Mouse (Mus musculus): Measurements from ENCODE around the gene Stambpl1. TPM values are rescaled to one million over a fixed set of nuclear protein-coding genes. Genes with fewer than 3 reads are reported as not detected.

Stambpl1 gene
- polyA plus RNA-seq, 1 experiment from 2014 or later: 7.5 TPM

DNA sequence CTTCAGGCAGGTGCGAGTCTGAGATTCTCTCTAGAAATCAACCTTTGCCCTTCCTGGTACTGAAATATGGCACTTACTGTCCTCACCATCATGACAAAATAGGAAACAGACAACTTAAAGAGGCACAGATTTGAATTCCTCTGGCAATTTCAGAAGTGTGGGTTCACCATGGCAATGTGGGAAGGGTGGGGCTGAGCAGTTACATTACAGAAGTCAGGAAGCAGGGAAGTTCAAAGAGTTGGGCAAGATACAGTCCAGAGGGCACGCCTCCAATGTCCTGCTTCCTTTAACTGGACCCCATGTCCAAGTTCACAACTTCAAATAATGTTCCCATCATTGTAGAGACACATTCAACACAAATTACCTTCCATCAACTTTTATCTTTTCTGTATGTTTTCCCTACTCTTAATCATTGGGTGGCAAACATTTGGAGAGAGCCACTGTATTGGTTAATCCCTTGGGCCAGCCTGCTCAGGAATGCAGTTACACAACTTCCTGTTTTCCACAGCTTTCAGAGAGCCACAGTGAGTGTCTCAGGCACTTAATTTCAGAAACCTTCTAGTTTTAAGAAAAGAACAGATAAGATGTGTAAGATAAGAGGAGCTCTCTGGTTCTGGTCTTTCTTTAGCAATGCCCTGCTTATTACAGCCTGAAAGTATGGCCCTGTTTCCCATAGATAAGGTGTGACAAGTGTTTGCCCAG is 70.4 kb downstream of the Stambpl1 start:
- DNase-seq (ENCODE audit: low spot score): peak; percentile 60
- no peaks in the 10 kb centered on the region for H3K27me3 ChIP-seq (replicated peaks; ENCODE audit: insufficient read depth, low read length)
- H3K36me3 ChIP-seq (ENCODE audit: insufficient read depth, low read length): no peaks in the 10 kb centered on the region
- H3K4me1 ChIP-seq (ENCODE audit: insufficient read depth, low read depth, low read length): peaks cover 7% of the 10 kb centered on the region; the same call in 1 of the 2 replicates
- H3K4me3 ChIP-seq (ENCODE audit: low read depth, low read length): no peak overlapping the region
- no peak overlapping the region for H3K9ac ChIP-seq (replicated peaks; ENCODE audit: low read depth)
- WGBS: 49% methylated on average over 2 of the region's 2 CpGs
- peak overlapping the region; percentile 33 for H3K27ac ChIP-seq (ENCODE audit: low read length)
- TF ChIP-seq EP300 (IDR thresholded peaks at IDR 0.05): no peak; the same call in 1 of the 2 replicates
- ATAC-seq: peak; percentile 83
- H3K9me3 ChIP-seq (ENCODE audit: low read length): no peaks in the 10 kb centered on the region
- no peak overlapping the region for H3K4me2 ChIP-seq (replicated peaks; ENCODE audit: low read depth, low read length)

DNA sequence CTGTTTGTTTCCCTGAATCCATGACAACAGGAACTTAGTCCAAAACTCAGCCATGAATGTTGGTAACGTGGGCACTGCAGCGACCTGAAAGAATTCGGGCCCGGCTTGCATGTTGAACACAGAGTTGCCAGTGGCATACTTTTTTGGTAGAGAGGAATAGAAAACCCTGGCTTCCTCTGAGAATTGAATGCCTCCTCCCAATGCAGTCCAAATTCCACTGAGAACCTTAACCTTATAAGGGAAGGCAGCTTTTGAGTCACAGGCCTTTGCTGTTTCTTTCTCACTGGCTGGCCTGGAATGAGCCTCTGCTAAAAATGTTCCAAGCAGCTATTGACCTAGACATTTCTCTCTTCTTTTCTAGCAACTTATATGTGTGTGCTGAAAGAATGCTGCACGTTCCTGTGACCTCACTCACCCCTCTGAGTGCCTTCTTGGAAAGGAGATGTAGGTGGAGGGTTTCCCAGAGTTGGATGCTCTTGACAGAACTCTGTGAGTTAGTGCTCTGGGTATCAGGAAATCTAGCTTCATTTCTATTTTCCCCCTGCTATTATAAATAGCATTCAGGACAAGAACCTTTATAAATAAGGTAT is 73.7 kb downstream of the Stambpl1 start:
- Histone ChIP-seq H3K27ac (ENCODE audit: low read length) (no peak overlapping the region), H3K36me3 (ENCODE audit: insufficient read depth, low read length) (no peaks in the 10 kb centered on the region), H3K4me2 (replicated peaks; ENCODE audit: low read depth, low read length) (no peak overlapping the region), H3K27me3 (replicated peaks; ENCODE audit: insufficient read depth, low read length) (no peaks in the 10 kb centered on the region), H3K4me1 (ENCODE audit: insufficient read depth, low read depth, low read length) (peaks cover 7% of the 10 kb centered on the region; the same call in 1 of the 2 replicates), H3K9ac (replicated peaks; ENCODE audit: low read depth) (no peak overlapping the region), H3K4me3 (ENCODE audit: low read depth, low read length) (no peak overlapping the region), H3K9me3 (ENCODE audit: low read length) (no peaks in the 10 kb centered on the region)
- DNase-seq (ENCODE audit: low spot score) (peak; percentile 43), ATAC-seq (peak; percentile 56)
- 55% methylated on average over 5 of the region's 5 CpGs for WGBS
- TF ChIP-seq CTCF (IDR thresholded peaks at IDR 0.05) (no peak), EP300 (IDR thresholded peaks at IDR 0.05) (no peak)

DNA sequence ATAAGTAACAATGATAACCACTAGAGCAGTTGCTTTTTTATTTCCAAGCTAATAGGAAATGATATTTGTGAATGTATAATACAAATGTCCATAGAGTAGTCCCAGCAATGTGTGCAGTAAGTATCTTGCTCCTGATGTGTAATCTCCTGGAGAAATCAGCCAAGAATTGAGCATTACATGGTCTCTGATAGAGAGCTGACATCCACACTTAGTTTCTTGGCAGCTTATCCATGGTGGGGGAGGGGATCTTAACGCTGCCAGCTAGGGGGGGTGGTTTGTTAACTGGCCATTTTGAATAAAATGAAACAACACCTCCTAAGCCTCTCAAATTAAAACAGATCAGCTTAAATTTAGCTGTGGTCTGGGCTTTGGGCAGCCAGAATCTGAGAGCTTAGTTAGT is 77.0 kb downstream of the Stambpl1 start:
- Histone ChIP-seq H3K27me3 (replicated peaks; ENCODE audit: insufficient read depth, low read length) (no peaks in the 10 kb centered on the region), H3K27ac (ENCODE audit: low read length) (no peak overlapping the region), H3K9me3 (ENCODE audit: low read length) (no peaks in the 10 kb centered on the region), H3K9ac (replicated peaks; ENCODE audit: low read depth) (no peak overlapping the region), H3K4me3 (ENCODE audit: low read depth, low read length) (no peak overlapping the region), H3K36me3 (ENCODE audit: insufficient read depth, low read length) (no peaks in the 10 kb centered on the region), H3K4me1 (ENCODE audit: insufficient read depth, low read depth, low read length) (no peaks in the 10 kb centered on the region), H3K4me2 (replicated peaks; ENCODE audit: low read depth, low read length) (no peak overlapping the region)
- TF ChIP-seq EP300 (IDR thresholded peaks at IDR 0.05): no peak
- TF ChIP-seq CTCF (IDR thresholded peaks at IDR 0.05): no peak
- ATAC-seq (no peak), DNase-seq (ENCODE audit: low spot score) (no peak)
- WGBS: 21% methylated on average over 1 of the region's 1 CpGs

DNA sequence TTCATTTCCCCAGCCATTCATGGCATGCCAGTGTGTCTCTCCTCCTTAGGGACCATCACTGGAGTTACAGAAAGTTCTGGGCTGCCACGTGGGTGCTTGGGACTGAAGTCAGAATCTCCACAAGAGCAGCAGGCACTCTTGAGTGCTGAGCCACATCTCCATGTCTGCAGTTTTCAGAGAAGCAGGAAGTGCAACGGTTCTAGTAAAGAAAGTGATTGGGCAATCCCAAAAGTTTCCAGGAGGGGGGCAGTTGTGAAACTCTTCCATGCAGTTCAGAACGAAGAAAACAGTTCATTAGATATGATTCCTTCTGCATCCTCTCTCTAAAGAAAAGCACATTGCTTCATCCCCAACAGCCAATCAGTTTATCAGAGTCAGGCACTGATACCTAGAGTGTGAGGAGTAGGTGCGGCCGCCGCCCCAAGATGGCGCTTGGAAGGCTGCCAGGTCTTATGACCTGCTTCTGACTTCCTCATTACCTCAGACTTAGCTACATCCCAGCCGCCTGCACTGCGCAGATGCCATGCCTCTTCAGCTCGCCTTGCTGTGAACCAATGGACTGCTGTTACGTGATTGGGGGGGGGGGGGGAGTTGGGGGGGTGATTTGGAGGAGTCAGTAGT is 78.2 kb downstream of the Stambpl1 start:
- Histone ChIP-seq H3K36me3 (ENCODE audit: insufficient read depth, low read length) (no peaks in the 10 kb centered on the region), H3K27me3 (replicated peaks; ENCODE audit: insufficient read depth, low read length) (no peaks in the 10 kb centered on the region), H3K4me3 (ENCODE audit: low read depth, low read length) (no peak overlapping the region), H3K4me2 (replicated peaks; ENCODE audit: low read depth, low read length) (no peak overlapping the region), H3K4me1 (ENCODE audit: insufficient read depth, low read depth, low read length) (no peaks in the 10 kb centered on the region), H3K27ac (ENCODE audit: low read length) (0 out of 2 replicates have a peak overlapping the region, but pooled peaks have one; percentile 27), H3K9me3 (ENCODE audit: low read length) (no peaks in the 10 kb centered on the region), H3K9ac (replicated peaks; ENCODE audit: low read depth) (no peak overlapping the region)
- 65% methylated on average over 11 of the region's 11 CpGs for WGBS
- peak; percentile 57 for DNase-seq (ENCODE audit: low spot score)
- TF ChIP-seq CTCF (IDR thresholded peaks at IDR 0.05) (no peak), EP300 (IDR thresholded peaks at IDR 0.05) (no peak)
- ATAC-seq: peak; percentile 62

DNA sequence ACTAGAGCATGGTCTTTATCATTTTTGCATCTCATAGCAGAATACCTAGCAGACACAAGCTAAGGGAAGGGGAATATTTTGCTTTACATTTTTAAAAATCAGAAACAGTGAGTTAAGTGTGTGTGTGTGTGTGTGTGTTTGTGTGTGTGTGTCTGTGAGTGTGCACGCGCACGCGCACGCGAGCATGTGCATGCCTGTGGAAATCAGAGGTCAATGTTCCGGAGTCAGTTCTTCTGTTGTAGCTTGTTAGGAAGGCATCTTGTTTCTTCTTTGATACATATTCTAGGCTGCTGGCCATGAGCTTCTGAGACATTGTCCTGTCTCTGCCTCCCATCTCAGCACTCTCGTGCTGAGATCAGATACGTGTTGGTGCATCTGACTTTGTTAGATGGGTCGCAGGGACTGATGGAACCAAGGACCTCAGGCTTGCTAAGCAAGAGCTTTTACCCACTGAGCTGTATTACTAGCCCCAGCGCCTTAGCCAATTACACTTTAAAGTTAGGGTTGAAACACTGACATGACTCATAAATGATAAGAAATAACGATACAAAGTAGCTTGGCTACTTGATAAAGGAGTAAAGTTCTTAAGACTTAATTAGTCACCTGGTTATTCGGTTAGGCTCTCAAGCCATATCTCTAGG is 78.9 kb downstream of the Stambpl1 start:
- no peak for TF ChIP-seq EP300 (IDR thresholded peaks at IDR 0.05)
- no peak for TF ChIP-seq CTCF (IDR thresholded peaks at IDR 0.05)
- Histone ChIP-seq H3K4me1 (ENCODE audit: insufficient read depth, low read depth, low read length) (no peaks in the 10 kb centered on the region), H3K27ac (ENCODE audit: low read length) (no peak overlapping the region), H3K4me3 (ENCODE audit: low read depth, low read length) (no peak overlapping the region), H3K4me2 (replicated peaks; ENCODE audit: low read depth, low read length) (no peak overlapping the region), H3K36me3 (ENCODE audit: insufficient read depth, low read length) (no peaks in the 10 kb centered on the region), H3K9ac (replicated peaks; ENCODE audit: low read depth) (no peak overlapping the region), H3K27me3 (replicated peaks; ENCODE audit: insufficient read depth, low read length) (no peaks in the 10 kb centered on the region), H3K9me3 (ENCODE audit: low read length) (no peaks in the 10 kb centered on the region)
- ATAC-seq: no peak
- no peak for DNase-seq (ENCODE audit: low spot score)
- 91% methylated on average over 13 of the region's 13 CpGs for WGBS

DNA sequence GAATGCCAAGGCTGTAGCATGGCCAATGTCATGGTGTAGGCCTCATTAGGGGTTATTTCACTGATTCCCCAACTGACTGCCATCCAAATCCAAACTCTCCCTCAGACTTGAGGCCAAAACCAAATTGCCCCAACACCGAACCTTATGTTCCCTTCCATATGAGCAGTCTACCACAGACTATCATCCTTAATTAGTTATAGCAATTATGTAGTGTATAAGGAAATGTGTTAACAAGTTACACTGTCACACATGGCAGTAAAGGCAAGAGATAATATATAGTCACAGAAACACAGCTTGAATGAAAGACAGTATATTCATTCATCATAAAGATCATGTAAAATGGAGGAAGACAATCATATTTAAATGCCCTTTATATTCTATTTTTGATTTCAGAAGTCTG is 81.0 kb downstream of the Stambpl1 start:
- H3K4me1 ChIP-seq (ENCODE audit: insufficient read depth, low read depth, low read length): no peaks in the 10 kb centered on the region
- no peak overlapping the region for H3K4me3 ChIP-seq (ENCODE audit: low read depth, low read length)
- H3K4me2 ChIP-seq (replicated peaks; ENCODE audit: low read depth, low read length): no peak overlapping the region
- DNase-seq (ENCODE audit: low spot score) (no peak), ATAC-seq (no peak)
- no peaks in the 10 kb centered on the region for H3K36me3 ChIP-seq (ENCODE audit: insufficient read depth, low read length)
- no peak for TF ChIP-seq CTCF (IDR thresholded peaks at IDR 0.05)
- TF ChIP-seq EP300 (IDR thresholded peaks at IDR 0.05): no peak
- no peaks in the 10 kb centered on the region for H3K9me3 ChIP-seq (ENCODE audit: low read length)
- H3K27ac ChIP-seq (ENCODE audit: low read length): no peak overlapping the region
- 97% methylated on average over 1 of the region's 1 CpGs for WGBS
- H3K27me3 ChIP-seq (replicated peaks; ENCODE audit: insufficient read depth, low read length): no peaks in the 10 kb centered on the region
- no peak overlapping the region for H3K9ac ChIP-seq (replicated peaks; ENCODE audit: low read depth)

All from lung, postnatal 0 days (tissue).